Mouse (Mus musculus) brain, embryonic 14.5 days (tissue): ENCODE results near the gene Zfhx3.
A peak's percentile ranks its signal among the peaks of the same experiment; 100 is the strongest.

Experiments
- CTCF ChIP-seq: fragments of 200-500 bp; IDR thresholded peaks from 2 replicates; pipeline ENCODE4 v1.5.1; 2012; ENCODE audit warnings: inconsistent platforms, mild to moderate bottlenecking, moderate library complexity, borderline replicate concordance; ENCODE audit not compliant: insufficient read depth, insufficient read length; ENCODE audit errors: extremely low read depth
- POLR2A ChIP-seq: fragments of 200-500 bp; IDR thresholded peaks from 2 replicates; pipeline ENCODE4 v1.6.1; 2012; ENCODE audit warnings: mild to moderate bottlenecking, inconsistent platforms, borderline replicate concordance; ENCODE audit not compliant: poor library complexity, insufficient read depth, insufficient read length, severe bottlenecking; ENCODE audit errors: extremely low read depth

DNA sequence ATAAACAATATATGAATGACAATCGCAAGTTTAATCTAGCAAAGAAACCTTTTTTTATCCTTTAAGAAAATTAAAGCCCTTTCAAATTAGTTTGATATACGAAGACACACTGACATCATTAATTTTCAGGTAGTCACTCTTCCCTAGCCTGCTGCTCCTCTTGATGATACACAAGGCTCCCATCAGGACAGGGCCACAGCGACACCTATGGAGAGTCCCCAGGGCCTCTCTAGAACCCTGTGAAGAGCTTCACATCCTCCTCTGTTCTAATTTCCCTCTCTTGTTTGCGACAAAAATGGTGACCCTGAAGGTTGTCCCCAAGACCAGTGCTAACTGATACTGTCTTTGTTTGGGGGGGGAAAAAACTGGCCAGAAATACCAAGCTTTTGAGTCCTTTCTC, 144.5 kb downstream of the Zfhx3 start:
- TF ChIP-seq CTCF (0 out of 2 replicates have a peak, but pooled peaks have one; percentile 4), POLR2A (no peak)
